Mouse (Mus musculus) layer of hippocampus, adult 11-12 months (tissue): ENCODE results near the gene Ccser2.
A peak's percentile ranks its signal among the peaks of the same experiment; 100 is the strongest.
"Not testable (repeated sequence)": the region's sequence is repeated elsewhere in the genome, so short reads cannot be mapped to it uniquely, and the experiment has no call there.

Experiments
- DNase-seq: peaks from one replicate; pipeline ENCODE4 v3.0.0; 2022; ENCODE audit warnings: low spot score

Ccser2 gene

DNA sequence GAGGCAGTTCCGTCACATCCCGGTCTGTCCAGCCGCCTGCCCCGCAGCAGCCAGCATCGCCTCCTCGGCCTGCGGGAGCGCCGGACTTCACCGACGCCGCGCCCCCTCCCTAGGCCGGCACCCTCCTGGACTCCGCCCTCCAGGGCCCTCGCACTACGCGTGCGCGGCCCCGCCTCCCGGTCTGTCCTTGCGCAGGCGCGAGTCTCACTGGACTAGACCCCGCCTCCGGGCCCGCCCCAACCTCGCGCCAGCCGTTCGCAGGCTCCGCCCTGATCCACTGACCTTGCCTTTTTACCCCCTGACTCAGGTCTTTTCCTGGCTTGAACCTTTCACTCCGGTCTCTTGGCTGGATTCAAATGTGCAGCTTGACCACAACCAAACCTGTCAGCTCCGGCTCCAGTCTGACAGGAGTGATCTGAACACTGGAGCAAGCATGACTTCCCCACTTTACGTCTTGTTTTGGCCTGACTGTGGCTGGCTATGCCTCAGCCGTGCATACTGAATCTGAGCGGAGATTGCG is at the start of gene Ccser2:
Ccser2 (minus strand) TSS at position 150 of the 520 bp plus-strand sequence.
- peak; percentile 97 for DNase-seq

DNA sequence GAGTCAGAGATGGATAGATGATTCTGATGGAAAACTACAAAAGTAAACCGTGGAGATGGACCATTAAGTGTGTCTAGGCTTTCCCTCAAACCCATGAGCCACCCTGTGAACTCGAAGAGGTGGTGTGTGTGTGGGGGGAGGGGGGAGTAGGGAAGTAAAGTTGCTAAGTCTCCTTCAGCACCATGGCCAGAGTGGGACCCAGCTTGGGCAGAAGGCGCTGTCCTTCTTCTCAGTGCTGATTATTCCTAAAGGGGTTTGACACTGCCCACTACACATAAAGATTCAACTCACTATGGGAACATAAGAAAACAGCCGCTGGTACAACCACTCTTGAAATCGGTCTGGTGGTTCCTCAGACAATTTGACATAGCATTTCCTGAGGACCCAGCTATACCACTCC is 47.3 kb upstream of the Ccser2 start:
- DNase-seq: no peak

DNA sequence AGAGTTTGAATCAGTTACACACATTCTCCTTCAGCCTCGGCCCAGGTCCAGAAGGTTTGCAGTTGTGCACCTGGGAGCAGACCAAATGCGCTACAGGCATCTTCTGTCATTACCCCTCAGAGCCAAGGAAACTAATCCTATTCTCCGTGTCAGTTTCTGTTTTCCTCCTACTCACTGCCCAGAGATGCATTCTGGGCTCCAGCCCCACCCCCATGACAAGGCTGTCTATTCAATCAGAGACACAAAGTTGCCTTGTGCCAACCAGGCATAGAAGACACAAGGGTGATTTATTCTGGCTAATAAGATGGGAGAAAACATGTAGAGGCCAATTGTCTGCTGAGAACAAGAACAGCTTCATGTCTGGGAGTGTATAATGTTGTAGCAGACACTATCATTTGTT is 45.1 kb upstream of the Ccser2 start:
- peak; percentile 34 for DNase-seq

DNA sequence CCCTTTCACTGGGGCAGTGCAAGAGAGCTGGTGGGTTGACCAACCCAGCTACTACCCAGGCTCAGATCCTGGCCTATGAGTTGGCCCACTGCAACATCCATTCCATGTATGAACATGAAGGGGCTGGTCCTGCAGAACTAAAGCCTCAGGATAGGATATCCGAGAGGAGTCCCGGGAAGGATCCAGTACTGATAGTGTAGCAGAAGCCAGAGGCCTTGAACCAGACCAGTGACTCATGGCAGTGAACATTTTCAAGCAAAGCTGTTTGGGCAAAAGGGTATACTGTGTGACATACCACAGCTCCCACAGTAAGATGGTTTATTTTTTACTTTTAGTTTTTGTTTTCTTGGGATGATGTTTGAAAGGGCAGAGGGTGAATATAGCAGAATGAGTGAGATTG is 41.1 kb upstream of the Ccser2 start:
- no peak for DNase-seq

DNA sequence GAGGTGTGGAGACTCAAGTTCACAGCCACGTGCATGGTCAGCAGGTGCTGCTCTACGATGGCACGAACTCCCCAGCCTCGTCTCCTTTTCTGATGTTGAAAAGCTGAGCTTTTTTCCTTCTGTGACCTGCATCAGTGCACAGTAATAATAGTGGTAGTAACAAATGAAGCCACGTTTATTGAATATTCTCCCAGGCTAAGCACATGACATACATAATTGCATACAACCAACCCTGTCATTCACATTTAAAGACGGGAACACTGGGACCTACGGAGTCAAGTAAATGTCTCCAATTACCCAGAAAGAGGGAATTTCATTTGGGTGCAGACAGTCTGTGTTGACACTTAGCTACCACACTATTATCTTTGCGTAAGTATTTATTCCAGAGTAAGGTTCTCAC is 37.9 kb upstream of the Ccser2 start:
- no peak for DNase-seq

DNA sequence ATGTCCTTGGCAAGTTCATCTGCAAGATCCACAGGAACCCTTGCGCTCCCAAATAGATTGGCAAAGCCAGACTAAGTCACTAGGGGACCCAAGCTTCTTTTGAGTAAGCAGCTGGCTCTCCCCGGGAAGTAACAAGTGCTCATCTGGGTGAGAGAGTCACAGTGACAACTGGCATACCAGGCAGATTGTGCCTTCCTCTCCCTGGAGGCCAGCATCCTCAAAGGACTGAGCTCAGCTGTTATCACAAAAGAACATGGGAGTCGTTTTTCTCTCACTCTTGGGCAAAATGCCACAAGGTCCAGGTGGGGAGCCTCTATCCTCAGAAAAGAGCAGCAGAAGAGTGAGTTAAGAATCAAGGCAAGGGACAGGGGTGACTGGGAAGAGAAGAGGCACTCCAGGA is 37.3 kb upstream of the Ccser2 start:
- DNase-seq: no peak

DNA sequence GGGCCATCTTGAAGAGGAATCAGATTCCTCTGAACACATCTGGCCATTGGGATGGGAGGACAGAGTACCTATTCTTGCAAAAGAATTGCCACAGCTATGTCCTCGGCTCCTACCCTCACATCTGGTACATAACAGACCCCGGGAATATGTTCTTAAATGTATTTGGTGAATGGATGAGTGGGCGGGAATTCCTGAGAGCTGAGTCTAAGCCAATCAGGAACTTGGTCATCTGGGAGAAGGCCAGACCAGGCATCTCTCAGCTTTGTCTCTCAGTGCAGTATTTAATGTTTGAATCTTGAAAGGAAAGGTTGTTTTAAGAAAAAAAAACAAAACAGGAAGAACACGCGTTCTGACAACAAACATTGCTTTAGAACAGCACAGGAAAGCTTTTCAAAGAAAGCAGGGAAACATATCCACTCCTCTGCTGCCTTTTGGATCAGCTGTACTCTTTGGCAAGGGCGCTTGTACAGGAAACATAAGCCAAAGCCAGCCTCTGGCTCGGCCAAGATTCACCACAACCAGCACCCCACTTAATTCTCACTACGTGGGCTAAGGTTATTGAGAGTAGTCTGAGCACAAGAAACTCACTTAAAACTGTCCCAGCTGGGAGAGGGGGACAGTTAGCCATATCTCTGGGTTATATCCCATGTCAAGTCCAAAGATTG is 35.0 kb upstream of the Ccser2 start:
- no peak for DNase-seq

DNA sequence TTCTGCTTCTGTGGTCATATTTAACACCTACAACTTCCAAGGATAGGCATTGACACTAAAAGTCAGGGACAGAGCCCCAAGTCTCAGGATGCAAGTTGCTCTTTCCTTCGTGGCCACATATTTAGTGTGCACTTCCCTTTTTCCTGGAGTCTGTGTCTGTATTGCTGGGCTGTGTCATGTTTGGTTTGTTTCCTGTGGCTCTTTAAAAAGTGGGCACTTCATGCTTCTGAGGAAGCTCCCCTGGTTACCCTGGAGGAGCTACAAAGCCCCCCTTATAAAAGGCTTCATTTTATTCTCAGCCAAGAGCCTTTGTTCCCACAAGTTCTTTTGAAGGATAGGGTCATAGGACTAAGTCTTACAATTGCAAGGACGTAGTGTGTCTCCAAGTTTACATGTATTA is 34.3 kb upstream of the Ccser2 start:
- no peak for DNase-seq

DNA sequence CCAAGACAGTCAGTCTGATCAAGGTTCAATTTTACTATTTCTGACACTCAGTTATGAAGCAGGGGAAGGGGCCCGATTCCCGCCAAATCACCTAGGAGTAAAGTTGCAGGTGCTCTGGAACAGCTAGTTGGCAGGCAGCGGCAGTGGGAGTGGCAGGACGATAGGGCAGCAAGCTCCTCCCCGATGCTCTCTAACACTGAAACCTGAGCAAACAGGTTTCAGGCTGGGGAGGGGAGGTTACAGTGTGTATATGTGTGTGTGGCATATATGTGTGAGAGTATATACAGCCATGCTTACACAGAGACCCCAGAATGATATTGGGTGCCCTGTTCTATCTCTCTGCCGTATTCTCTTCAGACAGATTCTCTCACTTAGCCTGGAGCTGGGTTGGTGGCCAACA is 32.2 kb upstream of the Ccser2 start:
- DNase-seq: not testable (repeated sequence)

DNA sequence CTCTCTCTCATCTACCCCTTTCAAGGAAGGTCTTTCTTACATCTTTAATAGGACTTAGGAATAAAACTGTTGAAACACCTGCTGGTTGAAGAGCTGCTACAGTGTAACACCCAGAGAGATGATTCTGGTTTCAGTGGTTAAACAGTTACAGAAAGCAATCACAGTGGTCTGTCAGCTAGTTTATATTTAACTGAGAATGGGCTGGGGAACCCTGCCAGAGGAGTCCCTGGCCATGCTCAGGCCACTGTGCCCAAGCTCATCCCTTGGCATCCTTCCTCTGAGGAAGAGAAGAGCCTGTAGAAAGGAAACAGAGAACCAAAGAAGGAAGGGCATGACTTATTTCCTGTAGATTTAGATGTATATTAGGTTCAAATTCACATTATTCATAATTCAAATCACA is 21.2 kb upstream of the Ccser2 start:
- DNase-seq: no peak

DNA sequence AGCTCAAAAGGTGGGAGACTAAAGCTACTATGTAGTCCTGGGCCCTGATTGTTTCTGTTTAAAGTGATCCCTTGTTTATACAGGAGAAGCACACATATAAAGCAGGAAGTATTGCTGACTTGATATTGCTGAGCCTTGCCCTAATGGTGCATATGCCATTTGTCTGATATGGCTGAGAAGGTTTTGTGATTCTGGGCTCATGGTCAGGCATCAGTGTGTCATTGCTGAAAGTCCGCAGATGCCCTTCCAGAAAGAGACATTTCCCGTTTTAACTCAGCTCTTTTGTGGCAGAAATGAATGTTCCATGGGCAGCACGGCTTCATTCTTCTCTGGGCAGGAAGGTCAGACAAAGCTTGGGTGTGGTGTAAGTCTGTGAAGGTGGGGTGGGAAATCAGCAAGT is 17.1 kb upstream of the Ccser2 start:
- no peak for DNase-seq

DNA sequence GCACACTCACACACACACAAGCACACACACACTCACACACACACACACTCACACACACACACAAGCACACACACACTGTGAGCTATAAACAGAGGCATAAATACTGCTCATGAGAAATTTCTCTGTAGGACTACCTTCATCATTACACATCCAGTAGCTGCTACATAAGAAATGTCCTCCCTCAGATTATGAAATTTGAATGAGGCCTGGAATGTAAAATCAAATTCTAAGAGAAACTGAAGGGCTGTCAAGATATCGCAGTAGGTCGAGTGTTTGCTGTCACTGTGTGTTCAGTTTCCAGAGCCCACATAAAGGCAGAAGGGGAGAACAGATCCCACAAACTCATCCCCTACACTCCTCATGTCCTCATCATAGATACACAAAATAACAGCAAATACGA is 6.4 kb upstream of the Ccser2 start:
- no peak for DNase-seq

DNA sequence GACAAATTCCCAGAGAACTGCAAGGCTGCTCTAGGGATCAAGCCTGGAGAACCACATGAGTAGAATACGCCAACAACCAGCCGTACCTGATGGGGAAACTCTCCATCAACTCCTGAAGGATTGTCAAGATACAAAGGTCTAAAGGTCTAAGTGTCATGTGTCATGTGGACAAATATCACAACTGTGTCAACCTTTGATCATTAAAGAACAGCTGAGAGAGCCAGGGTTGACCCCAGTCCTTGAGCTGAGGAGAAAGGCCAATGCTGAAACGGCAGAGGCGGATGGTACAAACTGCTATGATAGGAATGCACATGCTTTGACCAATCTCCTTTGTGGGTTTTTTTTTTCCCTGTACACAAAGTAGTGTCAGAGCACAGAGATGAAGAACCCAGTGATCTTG is 2.6 kb upstream of the Ccser2 start:
- no peak for DNase-seq

DNA sequence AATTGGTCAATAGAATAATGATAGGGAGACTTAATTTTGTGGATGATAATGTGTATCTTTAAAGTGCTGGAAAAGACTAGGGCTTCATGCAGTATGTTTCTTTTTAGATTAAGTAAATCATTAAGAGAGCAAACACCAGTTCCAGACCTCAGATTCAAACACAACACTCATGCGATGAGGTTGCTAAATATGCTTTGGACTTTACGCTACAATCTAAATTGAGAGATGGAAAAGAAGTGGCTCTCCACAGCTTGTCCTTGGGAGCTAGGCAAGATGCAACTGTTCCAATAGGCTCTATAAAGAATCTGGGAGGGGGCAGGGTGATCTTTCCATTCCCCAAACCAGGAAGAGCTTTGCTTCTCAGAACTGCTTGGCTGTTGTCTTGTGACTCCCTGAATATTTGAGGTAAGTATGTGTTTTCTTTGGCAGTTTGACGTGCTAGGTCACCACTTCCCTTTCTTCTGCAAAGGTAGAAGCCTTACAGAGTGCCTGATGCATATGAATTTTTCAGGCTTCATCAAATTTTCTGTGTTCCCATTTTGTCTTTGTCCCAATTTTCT is 1.4 kb upstream of the Ccser2 start:
- DNase-seq: no peak

DNA sequence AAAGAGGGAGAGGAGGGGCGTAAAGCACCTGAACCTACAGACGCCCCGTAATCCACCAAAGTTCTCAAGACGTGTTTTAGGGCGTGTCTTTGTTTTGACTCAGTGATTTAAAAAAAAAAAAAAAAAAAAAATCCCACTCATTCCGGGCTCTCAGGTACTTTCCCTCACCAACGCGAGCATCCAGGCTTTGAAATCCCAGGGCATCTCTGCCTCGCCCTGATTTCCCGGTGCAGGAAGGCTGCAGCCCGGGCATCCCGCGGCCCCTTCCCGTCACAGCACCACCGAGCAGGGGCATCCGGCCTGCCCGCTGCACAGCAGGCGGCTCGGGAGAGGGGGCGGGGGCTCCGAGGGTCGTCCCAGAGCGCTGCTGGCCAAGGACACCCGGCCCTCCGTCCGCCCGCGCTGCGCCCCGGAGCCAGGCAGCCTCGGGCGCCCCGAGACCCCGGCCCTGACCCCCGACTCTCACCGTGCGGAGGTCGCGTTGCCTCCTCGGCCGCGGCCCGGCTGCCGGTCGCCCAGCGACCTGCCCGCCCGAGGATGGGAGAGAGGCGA is 425 bp downstream of the Ccser2 start:
- DNase-seq: no peak

DNA sequence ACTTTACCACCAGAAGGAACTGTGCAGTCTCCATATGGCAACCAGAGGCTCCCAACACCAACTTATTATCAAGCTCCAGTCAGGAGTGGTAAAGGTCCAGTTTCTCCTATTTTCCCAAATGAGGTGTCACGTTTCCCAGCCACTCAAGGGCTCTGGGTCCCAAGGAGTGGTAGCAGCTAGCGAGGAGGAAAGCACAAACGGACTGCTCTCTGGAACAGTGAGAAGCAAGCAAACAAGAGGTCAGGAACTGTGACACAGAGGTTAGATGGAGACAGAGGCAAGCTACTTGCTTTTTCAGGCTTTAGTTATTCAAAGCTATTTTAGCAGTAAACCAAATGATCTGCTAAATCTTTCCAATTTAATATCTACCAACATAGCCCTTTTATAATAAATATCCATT is 3.2 kb downstream of the Ccser2 start:
- DNase-seq: no peak

DNA sequence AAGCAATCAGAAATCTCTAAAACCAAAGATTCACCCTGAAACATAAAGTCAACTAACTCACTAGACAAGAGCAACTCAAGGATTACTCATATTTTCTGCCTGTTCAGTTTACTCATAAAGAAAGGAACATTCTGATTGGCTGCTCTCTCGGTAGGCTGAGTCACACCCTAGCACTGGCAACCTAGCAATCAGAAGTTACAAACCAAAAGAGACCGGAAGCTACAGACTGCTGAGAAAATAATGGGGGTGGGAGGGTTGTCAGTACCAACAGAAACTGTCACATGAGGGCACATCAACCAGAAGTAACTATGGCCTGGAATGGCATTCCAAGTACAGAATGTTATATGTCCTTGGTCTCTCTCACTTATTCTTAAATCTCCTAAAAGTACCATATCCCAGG is 6.1 kb downstream of the Ccser2 start:
- DNase-seq: no peak

DNA sequence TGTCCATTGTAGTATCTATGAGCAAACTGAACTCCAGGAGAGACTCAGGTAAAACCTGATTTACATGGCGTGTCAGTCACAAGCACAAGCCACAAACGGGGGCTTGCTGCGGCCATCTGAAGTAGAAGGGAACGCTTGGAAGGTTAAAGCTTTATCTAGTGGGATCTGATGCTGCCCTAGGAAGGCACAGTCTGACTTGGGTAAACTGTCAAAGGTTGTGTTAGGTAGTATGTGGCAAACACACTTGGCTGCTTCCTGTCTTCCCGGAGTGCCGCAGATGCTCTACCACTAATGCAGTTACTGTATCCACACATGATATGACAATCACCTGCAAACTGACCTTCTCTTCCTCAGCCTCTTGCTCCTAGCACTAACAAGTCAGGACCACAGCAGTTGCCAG is 10.9 kb downstream of the Ccser2 start:
- no peak for DNase-seq

DNA sequence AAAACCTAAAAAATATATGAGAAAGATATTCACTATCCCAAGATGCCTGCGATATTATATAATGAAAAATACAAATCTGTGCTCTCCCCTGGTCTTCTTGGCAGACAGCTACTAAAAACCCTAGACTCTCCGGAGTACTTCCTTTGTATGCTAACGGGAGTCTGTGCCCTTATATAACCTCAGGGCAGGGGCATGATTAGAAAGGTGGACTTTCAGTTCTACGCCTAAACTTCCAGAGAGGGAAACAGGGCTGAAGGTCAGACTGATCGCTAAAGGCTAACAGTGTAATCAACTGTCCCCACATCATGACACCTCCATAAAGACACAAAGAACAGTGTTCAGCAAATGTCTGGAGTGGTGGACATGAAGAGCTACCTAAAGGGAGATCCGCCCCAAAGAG is 11.3 kb downstream of the Ccser2 start:
- no peak for DNase-seq

DNA sequence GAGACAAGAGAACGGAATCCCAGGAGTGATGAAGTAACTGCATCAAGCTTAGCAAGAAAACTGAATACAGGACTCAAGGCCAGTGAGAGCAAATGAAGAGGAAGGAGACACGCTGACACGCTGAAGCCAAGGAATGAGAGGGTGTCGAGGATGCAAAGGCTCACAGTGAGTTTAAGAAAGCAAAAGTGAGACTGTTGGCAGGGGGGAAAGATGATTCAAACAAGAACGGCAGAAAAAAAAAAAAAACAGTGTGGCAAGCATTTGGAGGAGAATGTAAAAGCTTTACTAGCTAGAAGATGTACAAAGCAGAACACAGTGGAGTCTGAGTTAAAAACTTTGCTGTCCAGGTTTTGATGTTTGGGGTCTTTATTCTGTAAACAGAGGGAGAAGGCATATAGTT is 11.9 kb downstream of the Ccser2 start:
- no peak for DNase-seq

DNA sequence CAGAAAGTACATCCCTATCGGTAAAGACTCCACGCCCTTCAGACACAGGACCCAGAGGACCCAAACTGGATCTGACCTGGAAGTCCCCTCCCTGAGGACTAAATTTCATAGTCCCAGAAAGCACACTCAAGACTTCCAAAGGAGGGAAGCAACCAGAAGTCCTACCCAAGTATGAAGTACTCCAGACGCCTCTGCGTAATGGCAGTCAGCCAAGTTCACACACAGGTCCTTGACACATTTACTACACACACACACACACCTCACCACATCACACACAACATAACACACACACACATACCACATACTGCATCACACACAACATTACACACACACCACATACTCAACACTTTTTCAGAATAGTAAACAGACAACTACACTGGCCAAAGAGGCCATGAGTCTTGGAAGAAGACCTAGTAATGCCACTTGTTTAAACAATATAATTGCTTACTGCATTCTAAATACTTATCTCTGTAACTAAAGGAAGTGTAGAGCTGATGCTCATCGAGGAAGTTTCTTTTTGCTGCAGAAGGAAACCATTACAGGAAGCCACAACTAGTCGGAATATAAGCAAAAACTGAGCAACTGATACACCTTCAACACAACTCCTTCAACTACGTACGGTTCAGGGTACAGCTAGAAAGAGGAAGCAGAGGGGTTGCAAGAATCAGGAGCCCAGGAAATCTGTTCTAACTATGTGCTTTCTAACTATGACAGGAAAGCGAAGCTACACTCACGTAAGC is 15.7 kb downstream of the Ccser2 start:
- no peak for DNase-seq

DNA sequence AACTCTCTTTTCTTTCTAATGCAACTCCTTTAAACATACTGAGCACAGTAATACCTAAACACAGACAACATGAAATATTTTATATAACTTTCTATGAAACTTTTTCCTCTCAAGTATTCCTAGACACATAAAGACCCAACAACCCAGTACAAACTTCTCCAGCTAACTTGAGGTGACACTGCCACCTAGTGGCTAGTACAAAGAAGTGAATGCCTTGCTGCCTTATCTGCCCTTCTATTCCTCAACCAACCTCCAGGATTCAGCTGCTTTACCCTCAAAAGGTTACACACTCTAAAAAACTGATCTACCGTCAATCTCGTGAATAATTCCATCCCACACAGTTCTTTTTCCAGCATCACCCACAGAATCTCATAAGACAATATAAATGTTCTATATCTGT is 16.4 kb downstream of the Ccser2 start:
- no peak for DNase-seq

DNA sequence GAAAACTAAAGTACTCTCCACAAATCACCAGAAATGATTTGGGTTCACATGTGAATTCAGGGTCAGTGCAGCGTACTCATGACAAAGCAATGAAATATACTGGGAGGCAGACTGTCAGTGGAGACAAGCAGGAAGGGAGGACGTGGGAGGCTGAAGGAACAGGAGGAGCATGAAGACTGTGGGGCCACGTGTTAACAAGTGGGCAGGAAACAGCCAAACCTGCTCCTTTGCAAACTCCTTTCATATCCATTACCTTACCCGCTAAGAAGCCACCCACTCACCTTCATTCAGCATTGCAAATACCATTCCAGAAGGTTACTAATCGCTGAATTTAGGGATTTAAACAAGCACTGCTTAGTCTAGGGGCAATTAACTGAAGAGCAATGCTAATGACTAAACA is 25.9 kb downstream of the Ccser2 start:
- no peak for DNase-seq
